Mouse (Mus musculus): ENCODE results near the gene Krtap6-5. TPM values are rescaled to one million over a fixed set of nuclear protein-coding genes. Genes with fewer than 3 reads are reported as not detected.

Krtap6-5 gene
- not detected for polyA plus RNA-seq (2015; fragmentation: Illumina TruSeq; extraction: RNeasy Lipid Tissue Mini Kit (QIAGEN cat#74804); ENCODE audit: insufficient read depth, low read depth, low replicate concordance)

GRCm38 (mm10) chr16:89047783-89048182 is at the start of gene Krtap6-5:
Gene Krtap6-5 (minus strand): TSS chr16:89047883.

GRCm38 (mm10) chr16:89063902-89064301 is 16.2 kb upstream of the Krtap6-5 start, which contains the start of gene 1110025L11Rik:
Gene 1110025L11Rik (minus strand): TSS chr16:89064002.

GRCm38 (mm10) chr16:89041372-89041771 is 6.3 kb downstream of the Krtap6-5 start, which contains the start of gene Gm10228:
Gene Gm10228 (minus strand): TSS chr16:89041472.

GRCm38 (mm10) chr16:89031399-89031798 is 16.3 kb downstream of the Krtap6-5 start, which contains the start of gene Krtap6-1:
Gene Krtap6-1 (plus strand): TSS chr16:89031699.

GRCm38 (mm10) chr16:89014984-89015383 is 32.7 kb downstream of the Krtap6-5 start, which contains the start of gene Gm10229:
Gene Gm10229 (plus strand): TSS chr16:89015284.

GRCm38 (mm10) chr16:89010659-89011058 is 37.0 kb downstream of the Krtap6-5 start, which contains the start of gene Krtap22-2:
Gene Krtap22-2 (minus strand): TSS chr16:89010759.

Other genes starting within 250 kb of the Krtap6-5 start
- not detected for gene Gm20741, start 235.7 kb downstream of the Krtap6-5 start, polyA plus RNA-seq (2015; fragmentation: Illumina TruSeq; extraction: RNeasy Lipid Tissue Mini Kit (QIAGEN cat#74804); ENCODE audit: insufficient read depth, low read depth, low replicate concordance)
- gene Krtap15, start 227.7 kb downstream of the Krtap6-5 start, polyA plus RNA-seq (2015; fragmentation: Illumina TruSeq; extraction: RNeasy Lipid Tissue Mini Kit (QIAGEN cat#74804); ENCODE audit: insufficient read depth, low read depth, low replicate concordance): not detected
- not detected for gene Krtap14, start 221.7 kb downstream of the Krtap6-5 start, polyA plus RNA-seq (2015; fragmentation: Illumina TruSeq; extraction: RNeasy Lipid Tissue Mini Kit (QIAGEN cat#74804); ENCODE audit: insufficient read depth, low read depth, low replicate concordance)
- gene Krtap19-1, start 178.5 kb downstream of the Krtap6-5 start, polyA plus RNA-seq (2015; fragmentation: Illumina TruSeq; extraction: RNeasy Lipid Tissue Mini Kit (QIAGEN cat#74804); ENCODE audit: insufficient read depth, low read depth, low replicate concordance): not detected
- gene Krtap19-2, start 173.6 kb downstream of the Krtap6-5 start, polyA plus RNA-seq (2015; fragmentation: Illumina TruSeq; extraction: RNeasy Lipid Tissue Mini Kit (QIAGEN cat#74804); ENCODE audit: insufficient read depth, low read depth, low replicate concordance): not detected
- not detected for gene Krtap19-3, start 169.8 kb downstream of the Krtap6-5 start, polyA plus RNA-seq (2015; fragmentation: Illumina TruSeq; extraction: RNeasy Lipid Tissue Mini Kit (QIAGEN cat#74804); ENCODE audit: insufficient read depth, low read depth, low replicate concordance)
- gene Krtap19-4, start 162.8 kb downstream of the Krtap6-5 start, polyA plus RNA-seq (2015; fragmentation: Illumina TruSeq; extraction: RNeasy Lipid Tissue Mini Kit (QIAGEN cat#74804); ENCODE audit: insufficient read depth, low read depth, low replicate concordance): not detected
- gene Krtap19-5, start 151.4 kb downstream of the Krtap6-5 start, polyA plus RNA-seq (2015; fragmentation: Illumina TruSeq; extraction: RNeasy Lipid Tissue Mini Kit (QIAGEN cat#74804); ENCODE audit: insufficient read depth, low read depth, low replicate concordance): not detected
- gene Krtap19-9b, start 115.6 kb downstream of the Krtap6-5 start, polyA plus RNA-seq (2015; fragmentation: Illumina TruSeq; extraction: RNeasy Lipid Tissue Mini Kit (QIAGEN cat#74804); ENCODE audit: insufficient read depth, low read depth, low replicate concordance): not detected
- gene Krtap16-3, start 85.0 kb downstream of the Krtap6-5 start, polyA plus RNA-seq (2015; fragmentation: Illumina TruSeq; extraction: RNeasy Lipid Tissue Mini Kit (QIAGEN cat#74804); ENCODE audit: insufficient read depth, low read depth, low replicate concordance): not detected
- not detected for gene Krtap22-2, start 37.1 kb downstream of the Krtap6-5 start, polyA plus RNA-seq (2015; fragmentation: Illumina TruSeq; extraction: RNeasy Lipid Tissue Mini Kit (QIAGEN cat#74804); ENCODE audit: insufficient read depth, low read depth, low replicate concordance)
- not detected for gene Gm10229, start 32.6 kb downstream of the Krtap6-5 start, polyA plus RNA-seq (2015; fragmentation: Illumina TruSeq; extraction: RNeasy Lipid Tissue Mini Kit (QIAGEN cat#74804); ENCODE audit: insufficient read depth, low read depth, low replicate concordance)
- gene Krtap6-1, start 16.2 kb downstream of the Krtap6-5 start, polyA plus RNA-seq (2015; fragmentation: Illumina TruSeq; extraction: RNeasy Lipid Tissue Mini Kit (QIAGEN cat#74804); ENCODE audit: insufficient read depth, low read depth, low replicate concordance): not detected
- gene Gm10228, start 6.4 kb downstream of the Krtap6-5 start, polyA plus RNA-seq (2015; fragmentation: Illumina TruSeq; extraction: RNeasy Lipid Tissue Mini Kit (QIAGEN cat#74804); ENCODE audit: insufficient read depth, low read depth, low replicate concordance): not detected
- not detected for gene 1110025L11Rik, start 16.1 kb upstream of the Krtap6-5 start, polyA plus RNA-seq (2015; fragmentation: Illumina TruSeq; extraction: RNeasy Lipid Tissue Mini Kit (QIAGEN cat#74804); ENCODE audit: insufficient read depth, low read depth, low replicate concordance)
- gene Krtap6-3, start 36.1 kb upstream of the Krtap6-5 start, polyA plus RNA-seq (2015; fragmentation: Illumina TruSeq; extraction: RNeasy Lipid Tissue Mini Kit (QIAGEN cat#74804); ENCODE audit: insufficient read depth, low read depth, low replicate concordance): not detected
- gene Gm6358, start 93.0 kb upstream of the Krtap6-5 start, polyA plus RNA-seq (2015; fragmentation: Illumina TruSeq; extraction: RNeasy Lipid Tissue Mini Kit (QIAGEN cat#74804); ENCODE audit: insufficient read depth, low read depth, low replicate concordance): not detected
- gene Gm10061, start 103.2 kb upstream of the Krtap6-5 start, polyA plus RNA-seq (2015; fragmentation: Illumina TruSeq; extraction: RNeasy Lipid Tissue Mini Kit (QIAGEN cat#74804); ENCODE audit: insufficient read depth, low read depth, low replicate concordance): not detected
- gene Gm9789, start 110.1 kb upstream of the Krtap6-5 start, polyA plus RNA-seq (2015; fragmentation: Illumina TruSeq; extraction: RNeasy Lipid Tissue Mini Kit (QIAGEN cat#74804); ENCODE audit: insufficient read depth, low read depth, low replicate concordance): not detected
- gene Gm7735, start 121.6 kb upstream of the Krtap6-5 start, polyA plus RNA-seq (2015; fragmentation: Illumina TruSeq; extraction: RNeasy Lipid Tissue Mini Kit (QIAGEN cat#74804); ENCODE audit: insufficient read depth, low read depth, low replicate concordance): not detected
- gene 1110057P08Rik, start 126.9 kb upstream of the Krtap6-5 start, polyA plus RNA-seq (2015; fragmentation: Illumina TruSeq; extraction: RNeasy Lipid Tissue Mini Kit (QIAGEN cat#74804); ENCODE audit: insufficient read depth, low read depth, low replicate concordance): not detected
- not detected for gene Krtap20-2, start 158.0 kb upstream of the Krtap6-5 start, polyA plus RNA-seq (2015; fragmentation: Illumina TruSeq; extraction: RNeasy Lipid Tissue Mini Kit (QIAGEN cat#74804); ENCODE audit: insufficient read depth, low read depth, low replicate concordance)

All from pancreas, adult 10 weeks (tissue).